In the genomic region with DNA sequence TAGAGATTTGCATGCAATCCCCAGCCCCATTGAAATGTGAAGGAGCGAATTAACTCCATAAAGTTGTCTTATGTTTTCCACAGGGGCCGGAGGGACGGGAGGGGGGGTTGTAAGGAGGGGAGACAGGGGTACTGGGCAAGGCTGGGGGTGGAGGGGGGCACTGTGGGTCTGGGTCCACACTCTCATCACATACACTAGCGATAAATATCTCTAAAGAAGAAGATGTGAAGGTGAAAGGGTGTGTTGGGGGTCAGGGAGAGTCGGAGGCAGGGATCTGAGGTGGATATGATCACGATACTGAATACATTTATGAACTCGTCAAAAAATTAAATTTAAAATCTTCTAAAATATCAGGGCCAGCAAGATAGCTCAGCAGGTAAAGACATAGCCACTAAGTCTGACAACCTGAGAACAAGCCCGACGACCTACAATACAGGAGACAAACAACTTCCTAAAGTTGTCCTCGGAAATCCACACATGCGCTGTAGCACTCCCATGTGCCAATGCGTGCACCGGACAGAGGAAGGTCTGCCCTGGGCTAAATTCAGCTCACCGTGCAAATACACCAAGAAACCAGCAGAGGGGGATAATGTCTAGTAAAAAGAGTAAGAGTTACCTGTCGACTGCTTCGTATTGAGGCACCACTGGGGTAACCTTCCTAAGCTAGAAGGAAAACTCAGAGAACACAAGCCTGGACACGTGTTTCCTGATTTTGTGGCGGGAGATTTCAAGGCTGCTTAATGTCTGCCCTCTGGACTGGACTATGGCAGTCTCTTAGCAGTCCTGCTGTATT, we compare ENCODE assay signal across 8 mouse cellular contexts.
DNase-seq lines count a peak whose midpoint lies in the region; ATAC-seq and TF ChIP-seq lines count a peak whose summit lies in the region.

No protein-coding gene starts in this region.

- TF ChIP-seq CTCF in brain, embryonic 14.5 days (IDR thresholded peaks at IDR 0.05; ENCODE audit: borderline replicate concordance, extremely low read depth, insufficient read depth, insufficient read length) = peak; percentile 73; the same call in 1 of the 2 replicates

- 5% methylated on average over 18 of the region's 18 CpGs for WGBS in heart, embryonic 14.5 days
- 9% methylated on average over 18 of the region's 18 CpGs for WGBS in liver, embryonic 13.5 days (ENCODE audit: insufficient replicate concordance)
- 4% methylated on average over 18 of the region's 18 CpGs for WGBS in stomach, embryonic 16.5 days

- no peaks in the 10 kb centered on the region for H3K9me3 ChIP-seq in heart, embryonic 14.5 days (ENCODE audit: control insufficient read depth, low read length)
- H3K9me3 ChIP-seq in liver, embryonic 13.5 days (replicated peaks) = no peaks in the 10 kb centered on the region
- no peaks in the 10 kb centered on the region for H3K9me3 ChIP-seq in stomach, embryonic 16.5 days (replicated peaks; ENCODE audit: control insufficient read depth, low read length)

- H3K4me2 ChIP-seq in heart, embryonic 14.5 days (ENCODE audit: low read length) = peak overlapping the region; percentile 71
- peak overlapping the region; percentile 53 for H3K4me2 ChIP-seq in liver, embryonic 13.5 days
- H3K4me2 ChIP-seq in stomach, embryonic 16.5 days (ENCODE audit: low read depth, low read length) = peak overlapping the region; percentile 79

- no peaks in the 10 kb centered on the region for H3K36me3 ChIP-seq in heart, embryonic 14.5 days (ENCODE audit: control insufficient read depth, insufficient read depth, low read length)
- H3K36me3 ChIP-seq in liver, embryonic 13.5 days = no peaks in the 10 kb centered on the region
- no peaks in the 10 kb centered on the region for H3K36me3 ChIP-seq in stomach, embryonic 16.5 days (ENCODE audit: control insufficient read depth, insufficient read depth, low read length)

- no peak for TF ChIP-seq POLR2A in brain, embryonic 14.5 days (IDR thresholded peaks at IDR 0.05; ENCODE audit: borderline replicate concordance, extremely low read depth, insufficient read depth, insufficient read length, poor library complexity, severe bottlenecking)

- peak overlapping the region; percentile 67 for H3K9ac ChIP-seq in heart, embryonic 14.5 days (ENCODE audit: low read length)
- peak overlapping the region; percentile 34; the same call in 1 of the 2 replicates for H3K9ac ChIP-seq in liver, embryonic 13.5 days
- peak overlapping the region; percentile 68 for H3K9ac ChIP-seq in stomach, embryonic 16.5 days (ENCODE audit: low read length)

- ATAC-seq in heart, embryonic 14.5 days (ENCODE audit: insufficient number of reproducible peaks, insufficient read depth, low FRiP score, low read depth) = peak; percentile 87
- ATAC-seq in liver, embryonic 13.5 days (ENCODE audit: low read depth) = peak; percentile 90
- ATAC-seq in stomach, embryonic 16.5 days (ENCODE audit: insufficient read depth, low FRiP score) = peak; percentile 95

- H3K4me3 ChIP-seq in heart, embryonic 14.5 days (ENCODE audit: control insufficient read depth in 1 of 2, insufficient read depth in 1 of 2, low read depth in 1 of 2, low read length in 2 of 2) = peak overlapping the region; percentile 37 to 41
- H3K4me3 ChIP-seq in liver, embryonic 13.5 days (replicated peaks) = peak overlapping the region; percentile 36
- peak overlapping the region; percentile 46 for H3K4me3 ChIP-seq in stomach, embryonic 16.5 days (replicated peaks; ENCODE audit: low read length)

- peaks cover 8 to 12% of the 10 kb centered on the region in 2 experiments for H3K4me1 ChIP-seq in heart, embryonic 14.5 days (ENCODE audit: control insufficient read depth in 2 of 2, insufficient read depth in 2 of 2, low read length in 2 of 2)
- no peaks in the 10 kb centered on the region for H3K4me1 ChIP-seq in liver, embryonic 13.5 days (replicated peaks)
- no peaks in the 10 kb centered on the region for H3K4me1 ChIP-seq in stomach, embryonic 16.5 days (ENCODE audit: control insufficient read depth, insufficient read depth, low read length)

- H3K27ac ChIP-seq in heart, embryonic 14.5 days (replicated peaks in 1 of 2; ENCODE audit: control insufficient read depth in 1 of 2, insufficient read depth in 1 of 2, low read depth in 2 of 2, low read length in 2 of 2) = peak overlapping the region; percentile 87 to 94
- H3K27ac ChIP-seq in liver, embryonic 13.5 days = no peak overlapping the region
- H3K27ac ChIP-seq in stomach, embryonic 16.5 days (ENCODE audit: low read length) = no peak overlapping the region

- H3K27me3 ChIP-seq in heart, embryonic 14.5 days (ENCODE audit: control insufficient read depth, insufficient read depth, low read length) = no peaks in the 10 kb centered on the region
- no peaks in the 10 kb centered on the region for H3K27me3 ChIP-seq in liver, embryonic 13.5 days
- no peaks in the 10 kb centered on the region for H3K27me3 ChIP-seq in stomach, embryonic 16.5 days (ENCODE audit: control insufficient read depth, insufficient read depth, low read length)

- peak; percentile 88 for DNase-seq in CD4-positive, CD25-positive, alpha-beta regulatory T cell, adult 2 months (ENCODE audit: low read depth, low spot score)
- peak; percentile 90 for DNase-seq in brain, embryonic 14.5 days (ENCODE audit: low read depth)
- peak; percentile 74 for DNase-seq in fibroblast of lung, adult 2 months (ENCODE audit: low read depth)
- peak; percentile 88 for DNase-seq in kidney, postnatal 14 days
- DNase-seq in liver, embryonic 13.5 days = peak; percentile 63
- DNase-seq in neural tube, embryonic 10.5 days (ENCODE audit: extremely low spot score, low spot score) = peak; percentile 77

Comparison
In these comparisons a context has a peak if more than half of its experiments do, and no peak if none do; other contexts are left out.
1. H3K27ac ChIP-seq: peak in heart, embryonic 14.5 days (2 of 2); none in liver, embryonic 13.5 days (single experiment) and stomach, embryonic 16.5 days (single experiment).
2. Peak in every context shown above with its lines, with median percentiles within 50 percentile points of each other: DNase-seq, ATAC-seq, H3K4me2 ChIP-seq, H3K4me3 ChIP-seq and H3K9ac ChIP-seq.